Mouse (Mus musculus) cerebellum, adult 18-20 months (tissue): ENCODE data around the gene Gm10096.
"Not testable (repeated sequence)": the region's sequence is repeated elsewhere in the genome, so short reads cannot be mapped to it uniquely, and the experiment has no call there.

ENCODE experiments used
- DNase-seq, 2 experiments: peaks; one replicate each; pipeline ENCODE4 v3.0.0; 2021

Gm10096 gene

DNA sequence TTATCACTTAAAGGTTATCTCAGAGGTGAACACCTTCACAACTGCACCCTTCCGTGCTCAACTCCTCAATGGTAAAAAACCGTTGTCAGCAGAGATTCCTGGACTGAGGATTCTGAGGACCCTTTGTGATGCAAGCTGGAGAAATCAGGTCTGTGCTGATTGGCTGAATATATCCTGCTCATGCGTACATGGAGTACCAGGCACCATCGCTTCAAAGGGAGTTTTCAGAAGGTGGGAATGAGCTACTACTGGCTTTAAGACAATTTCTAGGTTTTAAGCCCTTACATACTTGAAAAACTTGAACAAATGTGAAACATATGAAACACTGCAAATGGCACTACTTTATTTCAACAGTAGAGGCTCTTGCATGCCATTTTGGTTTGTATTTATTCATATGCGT is at the start of gene Gm10096:
TSS of gene Gm10096 (minus strand) at position 101 of the 400 bp plus-strand sequence.
- not testable (repeated sequence) for DNase-seq
